Mouse (Mus musculus) layer of hippocampus, adult 6 months (tissue): ENCODE data around the gene Insl3. TPM values are rescaled to one million over a fixed set of nuclear protein-coding genes. Genes with fewer than 3 reads are reported as not detected.

Experiments used
- long read RNA-seq, 2 experiments: library from polyadenylated mRNA; unstranded; transcript quantifications; one replicate each; pipeline ENCODE4 v2.0.0; 2019 to 2020
- polyA plus RNA-seq: library from polyadenylated mRNA; unstranded; fragments of <200 nt; fragmentation: Nextera tagmentation; gene quantifications from 2 replicates; pipeline ENCODE4 v1.2.3, GENCODE M21; 2021

The Insl3 gene
- not detected in 2 replicates for polyA plus RNA-seq
- long read RNA-seq, experiment 1: 0 reads
- long read RNA-seq, experiment 2: 0 reads

DNA sequence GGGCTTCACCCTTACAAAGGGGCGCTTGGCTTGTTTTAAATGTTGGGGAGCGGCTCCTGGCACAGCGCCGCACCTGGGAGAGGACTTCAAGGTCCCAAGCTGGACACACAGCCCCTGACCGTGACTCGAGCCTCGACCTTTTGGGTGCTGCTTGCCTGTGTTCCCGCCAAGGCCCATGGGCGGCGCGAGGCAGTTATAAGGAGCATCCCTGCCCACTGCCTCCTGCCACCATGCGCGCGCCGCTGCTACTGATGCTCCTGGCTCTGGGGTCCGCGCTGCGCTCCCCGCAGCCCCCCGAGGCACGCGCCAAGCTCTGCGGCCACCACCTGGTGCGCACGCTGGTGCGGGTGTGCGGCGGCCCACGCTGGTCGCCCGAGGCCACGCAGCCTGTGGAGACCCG is at the start of gene Insl3:
Gene Insl3 (plus strand): TSS at position 187 of the 400 bp plus-strand sequence.

DNA sequence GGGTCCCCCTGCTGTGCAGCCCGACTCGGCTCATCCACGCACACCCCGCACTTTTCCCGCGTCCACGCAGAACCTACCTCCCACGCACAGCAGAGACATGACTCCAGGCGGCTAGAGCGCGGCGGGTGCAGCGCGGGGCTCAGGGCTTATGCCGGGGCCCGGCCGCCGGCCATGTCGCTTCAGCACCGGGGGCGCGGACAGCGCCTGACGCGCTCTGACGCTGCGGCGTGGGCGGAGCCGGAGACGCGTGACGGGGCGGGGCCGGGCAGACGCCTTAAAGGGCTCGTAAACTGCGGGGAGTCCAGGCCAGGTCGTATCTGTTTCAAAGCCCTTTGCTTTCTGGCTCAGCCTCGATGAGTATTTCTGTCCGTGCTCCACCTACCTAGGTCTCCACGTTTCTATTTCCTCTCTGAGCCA is 17.5 kb upstream of the Insl3 start, which contains the start of gene Unc13a:
Gene Unc13a (minus strand): TSS at position 209 of the 417 bp plus-strand sequence.

DNA sequence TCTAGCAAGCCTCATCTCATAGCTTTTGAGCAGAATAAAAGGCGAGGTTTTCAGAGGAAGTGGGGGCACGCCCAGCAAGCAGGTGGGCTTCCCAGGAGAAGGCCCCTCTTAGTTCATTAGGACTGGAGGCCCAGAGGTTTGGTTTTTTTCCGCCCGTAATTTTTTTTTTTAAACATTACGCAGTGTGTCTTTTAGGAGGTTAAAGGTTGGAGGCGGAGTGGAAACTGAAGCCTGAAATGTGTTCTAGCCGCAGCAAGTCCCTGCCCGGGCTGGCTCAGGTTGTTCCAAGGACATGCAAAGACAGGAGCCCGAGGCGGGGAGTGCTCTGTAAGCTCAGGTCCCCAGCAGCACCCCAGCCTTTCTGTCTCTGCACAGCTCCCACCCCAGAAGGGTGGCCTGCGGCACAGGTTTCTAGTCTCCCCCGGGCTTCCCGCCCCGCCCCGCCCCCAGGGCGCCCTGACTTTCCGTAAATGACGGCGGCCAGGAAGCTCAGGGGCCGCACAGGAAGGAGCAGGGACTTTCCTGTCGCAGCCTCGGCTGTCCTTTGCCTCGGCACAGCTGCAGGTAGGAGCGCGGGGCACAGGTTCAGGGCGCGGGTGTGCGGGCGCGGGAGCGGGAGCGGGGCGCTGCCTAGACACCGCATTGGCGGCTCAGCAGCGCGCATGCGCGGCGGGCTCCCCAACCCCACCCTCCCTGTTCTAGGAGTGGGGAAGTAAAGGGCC is 12.8 kb upstream of the Insl3 start, which contains the start of gene Jak3:
Gene Jak3 (plus strand): TSS at position 277 of the 722 bp plus-strand sequence.

DNA sequence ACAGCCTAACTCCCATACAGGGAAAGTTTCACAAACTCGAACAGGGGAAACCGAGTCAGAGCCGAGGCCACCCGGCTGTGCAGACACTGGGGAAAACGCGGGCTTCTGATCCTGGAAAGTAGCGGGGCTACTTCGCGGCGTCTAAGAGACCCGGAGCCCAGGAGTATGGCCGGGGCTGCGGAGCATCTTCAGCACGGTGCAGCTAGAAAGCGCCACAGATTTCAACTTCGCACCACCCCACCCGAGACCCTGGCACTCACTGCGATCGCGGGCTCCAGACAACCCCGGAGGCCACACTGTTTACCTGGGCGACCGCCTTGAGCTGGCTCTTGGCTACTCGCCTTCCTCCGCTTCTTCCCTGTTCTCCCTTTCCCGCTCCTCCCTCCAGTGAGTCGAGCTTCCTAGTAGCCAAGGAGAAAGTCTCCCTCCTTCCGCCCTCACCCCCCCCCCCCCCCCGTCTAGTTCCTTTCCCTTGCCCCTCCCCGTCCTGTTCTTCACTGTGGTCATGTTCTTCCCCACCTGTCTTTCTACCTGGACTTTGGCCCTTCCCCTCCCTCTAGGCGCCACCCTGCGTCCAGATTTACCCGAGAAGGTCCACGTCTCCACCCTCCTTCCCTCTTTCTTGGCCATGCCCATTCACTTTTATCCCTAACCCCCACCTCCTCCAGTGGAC is 12.5 kb downstream of the Insl3 start, which contains the start of gene B3gnt3:
Gene B3gnt3 (minus strand): TSS at position 376 of the 673 bp plus-strand sequence.

DNA sequence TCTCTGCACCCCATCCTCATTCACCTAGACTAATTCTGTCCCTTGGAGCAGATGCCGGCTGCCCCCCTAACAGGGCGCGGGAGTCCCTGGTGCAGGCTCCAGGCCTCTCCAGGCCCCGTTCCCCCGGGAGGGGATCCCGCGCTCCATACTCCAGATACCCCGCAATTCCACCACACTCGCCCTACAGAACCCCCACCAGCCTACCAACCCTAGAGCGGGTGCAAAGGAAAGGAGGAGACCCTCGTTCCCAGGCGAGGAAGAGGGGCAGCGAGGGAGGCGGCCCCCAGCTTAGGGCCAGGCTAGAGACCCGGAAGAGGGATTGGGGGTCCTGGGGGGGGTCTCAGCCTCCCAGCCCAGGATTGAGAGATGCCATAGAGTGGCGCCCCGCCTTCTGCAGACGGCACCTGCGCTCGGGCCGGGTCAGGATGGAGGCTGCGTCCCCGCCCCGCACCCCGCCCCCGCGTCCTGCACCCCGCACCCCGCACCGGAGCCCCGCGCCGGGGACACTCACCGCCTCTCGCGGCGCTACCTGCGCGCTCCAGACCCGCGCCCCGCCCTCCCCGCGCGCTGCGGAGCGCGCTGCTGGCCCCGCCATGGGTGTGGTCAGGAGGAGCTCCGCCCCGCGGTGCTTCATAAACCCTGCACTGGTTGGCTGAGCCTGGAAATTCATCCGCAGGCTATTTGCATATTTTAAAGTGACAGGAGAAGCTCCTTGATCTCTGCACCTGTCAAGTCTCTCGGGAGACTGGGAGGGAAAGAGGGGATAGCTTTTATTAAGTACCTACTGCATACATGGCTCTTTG is 36.3 kb downstream of the Insl3 start, which contains the start of gene Fcho1:
Gene Fcho1 (minus strand): TSS at position 595 of the 803 bp plus-strand sequence.

Other genes with a start within 250 kb of the Insl3 start
- 357 and 444 TPM in 2 replicates for gene Abhd8, start 225.6 kb upstream of the Insl3 start, polyA plus RNA-seq
- 126 and 129 TPM in 2 replicates for gene Mrpl34, start 224.3 kb upstream of the Insl3 start, polyA plus RNA-seq
- gene Dda1, start 220.0 kb upstream of the Insl3 start, polyA plus RNA-seq: 152 and 163 TPM in 2 replicates
- gene Ano8, start 203.3 kb upstream of the Insl3 start, polyA plus RNA-seq: 0.48 and 0.65 TPM in 2 replicates
- 7.7 and 8.2 TPM in 2 replicates for gene Gtpbp3, start 201.1 kb upstream of the Insl3 start, polyA plus RNA-seq
- gene Plvap, start 177.5 kb upstream of the Insl3 start, polyA plus RNA-seq: 6.2 and 6.3 TPM in 2 replicates
- not detected in 2 replicates for gene Ccdc194, start 163.5 kb upstream of the Insl3 start, polyA plus RNA-seq
- 5.2 and 15.7 TPM in 2 replicates for gene Bst2, start 151.8 kb upstream of the Insl3 start, polyA plus RNA-seq
- 45.5 and 46.4 TPM in 2 replicates for gene Mvb12a, start 146.3 kb upstream of the Insl3 start, polyA plus RNA-seq
- gene Tmem221, start 130.3 kb upstream of the Insl3 start, polyA plus RNA-seq: 0.19 and 0.54 TPM in 2 replicates
- gene Nxnl1, start 122.6 kb upstream of the Insl3 start, polyA plus RNA-seq: 0.25 and 0.43 TPM in 2 replicates
- 95.1 and 114 TPM in 2 replicates for gene Slc27a1, start 120.3 kb upstream of the Insl3 start, polyA plus RNA-seq
- gene Pgls, start 97.0 kb upstream of the Insl3 start, polyA plus RNA-seq: 110 and 114 TPM in 2 replicates
- gene Fam129c, start 91.6 kb upstream of the Insl3 start, polyA plus RNA-seq: 0.53 and 0.59 TPM in 2 replicates
- 18.9 and 19.6 TPM in 2 replicates for gene Colgalt1, start 78.2 kb upstream of the Insl3 start, polyA plus RNA-seq
- gene Unc13a, start 17.5 kb upstream of the Insl3 start, polyA plus RNA-seq: 10.7 and 12.7 TPM in 2 replicates
- gene Jak3, start 12.9 kb upstream of the Insl3 start, polyA plus RNA-seq: 1.6 and 2.0 TPM in 2 replicates
- 0.59 and 0.63 TPM in 2 replicates for gene B3gnt3, start 12.6 kb downstream of the Insl3 start, polyA plus RNA-seq
- gene Fcho1, start 36.5 kb downstream of the Insl3 start, polyA plus RNA-seq: 16.3 and 19.8 TPM in 2 replicates
- 3.2 and 3.5 TPM in 2 replicates for gene Zfp709, start 192.8 kb downstream of the Insl3 start, polyA plus RNA-seq
- 1.8 and 2.6 TPM in 2 replicates for gene Zfp882, start 219.4 kb downstream of the Insl3 start, polyA plus RNA-seq
- 12.5 and 14.8 TPM in 2 replicates for gene Zfp617, start 219.4 kb downstream of the Insl3 start, polyA plus RNA-seq